Mouse (Mus musculus) lung, adult 2 months (tissue): ENCODE measurements around the gene C2cd4a.

Source experiments
- CTCF ChIP-seq: fragments of 200-500 bp; IDR thresholded peaks from 2 replicates; pipeline ENCODE4 v1.5.1; 2011; ENCODE audit warnings: mild to moderate bottlenecking, low read length, control low read depth; ENCODE audit not compliant: insufficient read depth
- POLR2A ChIP-seq: fragments of 200-500 bp; IDR thresholded peaks from 2 replicates; pipeline ENCODE4 v1.6.1; 2011; ENCODE audit warnings: low read depth, mild to moderate bottlenecking, control low read depth, low read length, borderline replicate concordance; ENCODE audit errors: extremely low read depth

GRCm38 (mm10) chr9:67851150-67851549 lies 19.0 kb upstream of the C2cd4a start:
- TF ChIP-seq POLR2A (no peak), CTCF (peak; percentile 11; the same call in 1 of the 2 replicates)
